Mouse (Mus musculus) left cerebral cortex, adult 11 months (tissue): ENCODE measurements at regions not wholly inside any gene's neighbourhood (a gene's known extent, or its start where the extent isn't known, plus 50 kb on each side); places are given as distances from the start of the nearest gene placed in this dataset.

Source experiments
- DNase-seq: peaks from one replicate; pipeline ENCODE4 v3.0.0; 2022; ENCODE audit warnings: low spot score

- DNase-seq: no peak
Measured at GRCm38 (mm10) chr2:61922496-61922895, 119.8 kb downstream of the Tbr1 start.

- no peak for DNase-seq
Measured at GRCm38 (mm10) chr2:61938296-61938695, 108.0 kb upstream of the Slc4a10 start.

GRCm38 (mm10) chr2:61965916-61966315 lies 80.3 kb upstream of the Slc4a10 start:
- DNase-seq: no peak

GRCm38 (mm10) chr2:61967724-61968123 lies 78.5 kb upstream of the Slc4a10 start:
- DNase-seq: peak; percentile 16

GRCm38 (mm10) chr2:61970029-61970428 lies 76.2 kb upstream of the Slc4a10 start:
- no peak for DNase-seq

- DNase-seq: no peak
Measured at GRCm38 (mm10) chr2:61984771-61985170, 61.5 kb upstream of the Slc4a10 start.

- peak; percentile 35 for DNase-seq
Measured at GRCm38 (mm10) chr2:61986967-61987550, 59.2 kb upstream of the Slc4a10 start.
